Mouse (Mus musculus) C2C12 (cell line): ENCODE results near the gene Entpd5.

Source experiments
- CTCF ChIP-seq: IDR thresholded peaks from one replicate; pipeline ENCODE4 v1.5.1; 2011; ENCODE audit not compliant: control insufficient read depth, insufficient read depth, insufficient read length
- MYOG ChIP-seq: IDR thresholded peaks from one replicate; pipeline ENCODE4 v1.6.1; 2011; ENCODE audit not compliant: control insufficient read depth, insufficient read length; ENCODE audit errors: extremely low read depth
- USF1 ChIP-seq: IDR thresholded peaks from one replicate; pipeline ENCODE4 v1.6.1; 2011; ENCODE audit warnings: low read depth, mild to moderate bottlenecking, control low read depth, moderate library complexity

- TF ChIP-seq CTCF (no peak), USF1 (no peak), MYOG (no peak)
Observed at GRCm38 (mm10) chr12:84423990-84424389, 15.2 kb upstream of the Entpd5 start.
